Mouse (Mus musculus): Measurements from ENCODE around the gene Slc16a13.

Slc16a13 gene

DNA sequence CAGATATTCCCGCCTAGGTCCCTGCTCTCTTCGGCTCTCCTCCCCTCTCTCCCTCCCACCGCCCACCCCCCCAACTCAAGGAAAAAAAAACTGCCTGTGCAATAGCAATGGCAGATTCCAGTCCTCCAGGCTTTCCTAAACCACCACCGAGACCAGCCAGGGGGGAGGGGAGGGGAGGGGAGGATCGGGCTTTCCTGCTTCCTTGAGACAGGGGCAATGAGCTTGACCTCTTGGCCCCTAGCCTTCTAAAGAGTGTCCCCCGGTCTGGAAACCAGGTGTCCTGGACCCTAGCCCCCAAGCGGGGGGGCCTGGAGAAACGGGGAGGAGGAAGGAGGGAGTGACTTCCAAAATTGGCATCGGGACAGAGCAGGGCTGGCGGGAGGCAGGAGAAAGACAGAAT, 11.7 kb upstream of the Slc16a13 start:
- no peak for DNase-seq (ENCODE audit: low spot score)

GRCm38 (mm10) chr11:70230239-70230727, 9.4 kb upstream of the Slc16a13 start:
- DNase-seq (ENCODE audit: low spot score): peak; percentile 78

- DNase-seq (ENCODE audit: low spot score): no peak
Measured at GRCm38 (mm10) chr11:70229260-70230010, 8.6 kb upstream of the Slc16a13 start, which contains the start of gene Bcl6b. Bcl6b (minus strand) TSS chr11:70229798.

DNA sequence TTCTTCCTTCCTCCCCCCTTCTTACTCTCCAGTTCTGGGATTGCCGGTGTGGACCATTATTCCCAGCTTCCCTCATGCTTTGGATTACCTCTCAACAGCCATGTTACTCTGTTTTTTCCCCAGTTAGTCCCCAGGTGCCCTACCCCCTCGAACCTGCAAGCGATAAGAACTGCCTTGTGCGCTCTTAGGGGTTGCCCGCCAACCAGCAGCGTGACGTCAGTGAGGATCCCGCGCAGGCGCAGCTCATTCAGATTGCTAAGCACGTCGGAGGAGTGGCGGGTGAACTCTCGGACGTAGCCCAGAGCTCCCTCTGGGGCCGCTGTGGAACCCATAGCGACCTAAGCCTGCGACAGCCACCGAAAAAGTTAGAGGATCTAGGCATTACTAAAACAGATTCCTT, 8.0 kb upstream of the Slc16a13 start:
- DNase-seq (ENCODE audit: low spot score): peak; percentile 87

- DNase-seq (ENCODE audit: low spot score): no peak
Measured at GRCm38 (mm10) chr11:70227661-70228245, 6.9 kb upstream of the Slc16a13 start.

- no peak for DNase-seq (ENCODE audit: low spot score)
Measured at GRCm38 (mm10) chr11:70227126-70227525, 6.3 kb upstream of the Slc16a13 start.

GRCm38 (mm10) chr11:70226602-70226890, 5.7 kb upstream of the Slc16a13 start:
- DNase-seq (ENCODE audit: low spot score): no peak

DNA sequence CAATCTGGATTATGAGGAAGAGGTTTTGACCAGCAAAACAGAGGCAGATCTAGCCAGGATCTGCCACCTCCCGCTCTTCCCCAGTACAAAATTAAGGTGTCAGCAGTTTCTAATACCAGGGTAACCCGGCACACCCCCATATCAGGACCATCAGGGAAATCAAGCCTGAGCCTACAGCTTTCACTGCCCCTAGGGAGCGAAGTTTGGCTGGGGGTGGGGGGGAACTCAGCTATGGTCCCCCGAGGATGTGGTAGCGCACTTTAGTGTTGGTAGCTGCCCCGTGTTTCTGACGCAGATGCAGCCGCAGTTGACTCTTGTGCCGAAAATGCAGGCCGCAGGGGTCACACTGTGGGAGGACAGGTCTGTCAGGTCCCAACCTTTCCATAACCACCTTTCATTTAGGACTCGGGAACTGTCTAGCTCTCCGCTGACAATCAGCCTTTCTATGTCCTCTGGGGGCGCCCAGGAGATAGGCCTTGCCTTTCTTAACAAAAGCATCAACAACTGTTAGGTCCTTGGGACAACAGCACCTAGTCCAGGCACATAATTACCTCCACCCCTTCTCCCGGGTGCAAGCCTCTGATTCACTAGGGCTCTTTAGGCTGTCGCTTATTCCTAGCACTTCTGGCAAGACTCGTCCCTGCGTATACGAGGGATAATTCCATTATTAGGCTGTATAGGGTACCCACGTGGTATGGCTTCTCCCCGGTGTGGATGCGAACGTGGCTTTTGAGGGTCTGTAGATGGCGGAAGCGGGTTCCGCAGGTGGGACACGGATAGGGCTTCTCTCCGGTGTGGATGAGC, 5.1 kb upstream of the Slc16a13 start:
- DNase-seq (ENCODE audit: low spot score): no peak

DNA sequence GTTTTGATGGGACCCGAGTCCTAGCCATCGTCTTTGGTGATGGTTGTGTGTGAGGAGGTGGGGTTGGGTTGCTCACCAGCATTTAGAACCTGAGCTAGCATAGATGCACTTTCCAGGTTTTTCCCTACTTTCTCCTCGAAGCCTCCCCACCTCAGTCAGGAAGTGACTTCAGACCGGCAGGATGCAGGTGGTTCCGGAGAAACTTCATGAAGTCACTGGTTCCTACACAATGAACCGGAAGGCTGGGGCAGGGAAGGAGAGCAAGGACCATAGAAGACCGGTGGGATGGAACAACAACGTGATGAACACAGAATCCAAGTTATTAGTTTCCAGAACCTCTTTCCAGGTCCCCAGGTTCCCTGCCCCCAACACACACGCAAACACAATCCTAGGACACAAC, 2.9 kb upstream of the Slc16a13 start:
- DNase-seq (ENCODE audit: low spot score): no peak

DNA sequence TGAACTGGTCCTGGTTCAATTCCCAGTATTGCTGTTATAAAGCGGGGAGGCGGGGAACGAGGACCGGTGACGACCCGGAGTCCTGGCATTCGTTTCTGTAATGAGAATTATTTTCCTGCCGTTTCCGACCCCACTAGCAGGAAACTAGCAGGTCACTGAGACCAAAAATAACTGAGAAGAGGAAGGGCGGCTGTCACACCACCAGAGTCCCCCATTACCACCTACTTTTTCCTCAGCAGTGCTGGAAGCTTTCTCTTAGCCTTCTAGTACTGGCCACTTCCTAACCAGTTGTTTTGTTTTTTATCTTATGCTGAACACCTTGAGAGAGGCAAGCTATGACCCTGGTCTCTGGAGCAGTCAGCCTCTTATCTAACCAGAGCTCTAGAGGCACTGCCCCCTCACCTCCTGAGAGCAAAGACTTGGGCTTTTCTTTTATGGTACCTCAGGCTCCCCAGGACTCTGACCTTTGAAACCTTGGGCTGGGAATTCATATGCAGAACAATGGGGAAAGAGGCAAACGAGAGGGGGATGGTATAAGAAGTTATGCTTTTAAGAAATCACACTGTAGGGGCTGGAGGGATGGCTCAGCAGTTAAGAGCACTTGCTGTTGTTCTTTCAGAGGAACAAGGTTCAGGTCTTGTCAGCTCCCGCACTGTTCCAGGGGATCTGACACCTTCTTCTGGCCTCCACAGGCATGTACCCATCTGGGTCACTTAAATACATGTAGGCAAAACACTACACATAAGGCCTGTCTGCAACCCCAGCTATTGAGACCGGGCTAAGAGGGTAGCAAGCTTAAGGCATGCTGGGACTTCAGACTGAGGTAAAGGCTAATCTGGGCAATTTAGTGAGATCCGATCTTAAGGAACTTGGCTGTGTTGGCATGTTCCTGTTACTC, 988 bp upstream of the Slc16a13 start:
- no peak for DNase-seq (ENCODE audit: low spot score)

DNA sequence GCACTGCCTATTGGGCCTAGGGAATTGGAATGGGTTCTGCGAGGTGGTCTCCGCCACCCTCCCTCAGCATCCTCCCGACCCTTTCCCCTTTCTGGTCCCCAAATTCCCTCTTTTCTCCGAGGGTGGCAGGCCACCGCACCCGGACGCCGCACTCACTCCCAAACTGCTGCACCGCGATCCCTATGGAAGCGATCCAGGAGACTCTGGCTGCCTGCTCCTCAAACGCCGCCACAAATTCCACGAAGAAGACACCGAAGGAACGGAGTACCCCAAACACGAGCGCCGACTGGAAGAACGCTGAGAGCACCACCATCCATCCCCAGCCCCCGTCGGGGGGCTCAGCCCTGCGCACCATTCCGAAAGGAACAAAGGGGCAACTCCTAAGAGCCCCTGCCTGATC, 541 bp downstream of the Slc16a13 start:
- no peak for DNase-seq (ENCODE audit: low spot score)

- no peak for DNase-seq (ENCODE audit: low spot score)
Measured at GRCm38 (mm10) chr11:70219873-70220272, 991 bp downstream of the Slc16a13 start.

DNA sequence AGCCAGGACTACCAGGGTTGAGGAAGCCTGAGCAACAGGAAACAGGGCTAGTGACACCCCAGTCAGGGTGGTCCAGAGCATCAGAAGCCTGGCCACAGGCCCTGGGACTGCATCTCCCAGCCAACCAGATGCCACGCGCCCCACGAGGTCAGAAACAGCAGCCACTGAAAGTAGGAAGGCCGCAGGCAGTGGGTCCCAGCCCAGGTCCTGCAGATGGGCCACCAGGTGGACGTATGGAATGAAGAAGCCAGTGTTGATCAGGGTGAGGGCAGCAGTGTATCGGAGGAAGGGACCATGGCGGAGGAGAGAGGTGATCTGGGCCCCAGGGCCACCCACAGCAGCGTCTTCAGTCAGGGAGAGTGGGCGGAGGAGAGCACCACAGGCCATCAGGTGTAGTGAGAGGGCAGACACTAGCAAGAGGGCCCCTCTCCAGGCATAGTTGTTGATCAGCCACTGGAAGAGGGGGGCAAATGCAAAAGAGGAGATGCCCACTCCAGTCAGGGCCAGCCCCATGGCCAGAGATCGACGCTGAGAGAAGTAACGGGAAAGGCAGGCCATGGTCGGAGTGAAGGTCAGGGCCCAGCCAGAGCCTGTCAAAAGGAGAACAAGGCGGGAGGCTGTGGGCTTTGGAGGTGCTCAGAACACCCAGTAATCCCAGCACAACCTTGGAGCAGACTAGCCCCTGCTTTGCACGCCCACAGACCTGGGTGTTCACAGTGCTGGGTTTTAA, 2.0 kb downstream of the Slc16a13 start:
- DNase-seq (ENCODE audit: low spot score): no peak

GRCm38 (mm10) chr11:70218039-70218438, 2.8 kb downstream of the Slc16a13 start:
- DNase-seq (ENCODE audit: low spot score): no peak

- DNase-seq (ENCODE audit: low spot score): no peak
Measured at GRCm38 (mm10) chr11:70216103-70216502, 4.8 kb downstream of the Slc16a13 start.

GRCm38 (mm10) chr11:70215301-70215700, 5.6 kb downstream of the Slc16a13 start:
- DNase-seq (ENCODE audit: low spot score): no peak

DNA sequence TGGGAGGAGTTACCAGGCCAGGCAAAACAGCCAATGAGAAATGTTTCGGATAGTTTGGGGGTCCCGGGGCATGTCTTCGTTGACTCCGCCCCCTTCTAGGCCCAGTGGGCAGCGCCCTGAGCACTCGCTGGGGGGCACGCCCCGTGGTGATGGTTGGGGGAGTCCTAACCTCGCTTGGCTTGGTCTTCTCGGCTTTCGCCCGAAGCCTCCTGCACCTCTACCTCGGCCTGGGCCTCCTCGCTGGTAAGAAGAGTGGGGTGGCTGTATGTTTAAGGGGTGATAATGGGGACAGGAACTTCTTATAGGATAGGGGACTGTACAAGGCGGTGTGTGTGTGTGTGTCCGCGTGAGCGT, 6.0 kb downstream of the Slc16a13 start:
- no peak for DNase-seq (ENCODE audit: low spot score)

- no peak for DNase-seq (ENCODE audit: low spot score)
Measured at GRCm38 (mm10) chr11:70214191-70214855, 6.5 kb downstream of the Slc16a13 start.

DNA sequence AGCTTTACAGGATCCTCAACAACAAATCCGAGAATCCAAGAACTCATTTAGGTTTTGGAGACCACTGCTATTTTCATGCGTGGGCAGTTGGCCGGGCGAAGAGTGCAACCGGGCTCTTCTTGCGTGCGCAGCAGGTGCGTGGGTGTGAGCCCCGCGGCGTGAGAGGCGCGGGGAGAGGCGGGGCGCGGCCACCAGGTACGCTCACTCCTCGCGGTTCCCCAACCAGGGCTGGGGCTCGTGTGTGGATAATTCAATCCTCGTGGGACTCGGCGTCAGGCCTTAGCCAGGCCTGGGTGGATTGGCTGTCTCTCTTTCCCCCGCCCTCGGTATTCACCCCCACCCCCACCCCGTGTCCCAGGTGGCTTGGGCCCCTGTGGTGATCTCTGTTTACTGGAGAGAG, 7.1 kb downstream of the Slc16a13 start:
- no peak for DNase-seq (ENCODE audit: low spot score)

DNA sequence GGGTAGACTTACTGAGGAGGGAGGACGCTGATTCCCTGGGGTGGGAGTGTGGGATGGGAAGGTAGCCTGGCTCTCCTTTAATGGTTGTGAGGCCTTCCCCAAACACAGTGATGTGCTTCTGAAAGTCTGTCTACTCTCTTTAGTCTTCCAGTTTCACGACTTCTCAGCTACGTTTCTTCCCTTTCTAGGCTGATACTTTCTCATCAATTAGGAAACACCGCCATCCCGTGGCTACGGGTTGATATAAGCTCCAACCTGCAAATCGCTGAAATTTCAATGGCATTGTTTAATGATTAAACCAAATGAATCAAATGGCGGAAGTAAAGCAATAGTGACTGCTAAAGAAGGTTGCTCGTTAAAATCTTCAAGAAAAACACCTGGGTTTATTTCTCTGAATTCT, 8.0 kb downstream of the Slc16a13 start:
- peak; percentile 60 for DNase-seq (ENCODE audit: low spot score)

- no peak for DNase-seq (ENCODE audit: low spot score)
Measured at GRCm38 (mm10) chr11:70212423-70212822, 8.4 kb downstream of the Slc16a13 start, which contains the start of gene Slc16a11. Slc16a11 (plus strand) TSS chr11:70212752.
